Mouse (Mus musculus) E14TG2a.4 (cell line): ENCODE data around the gene Dirc2.

Experiments used
- CTCF ChIP-seq: conservative IDR thresholded peaks from 2 replicates; pipeline ENCODE4 v1.5.1; 2014; ENCODE audit warnings: low read length
- NANOG ChIP-seq: IDR thresholded peaks from 2 replicates; pipeline ENCODE4 v1.6.1; 2014; ENCODE audit warnings: borderline replicate concordance, low read length, mixed read lengths
- POU5F1 ChIP-seq: IDR thresholded peaks from 2 replicates; pipeline ENCODE4 v1.6.1; 2014; ENCODE audit warnings: low read length, borderline replicate concordance

DNA sequence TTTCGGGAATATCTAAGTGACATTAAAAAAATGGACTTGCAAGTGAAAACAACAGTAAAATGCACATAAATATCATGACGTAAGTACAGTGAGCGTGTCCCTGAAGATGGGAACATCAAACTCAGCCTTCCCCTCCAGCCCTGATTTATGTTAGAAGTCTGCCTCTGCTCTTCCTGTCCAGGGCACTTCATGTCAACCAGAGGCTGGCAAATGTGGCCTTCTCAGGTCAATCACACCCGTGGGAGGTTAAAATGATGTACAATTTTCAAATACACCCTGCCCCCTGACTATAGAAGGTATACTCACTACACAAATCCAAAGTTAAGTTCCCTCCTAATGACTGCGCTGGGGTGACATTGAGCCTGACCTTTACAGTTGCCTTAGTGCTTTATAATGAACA, 53.4 kb downstream of the Dirc2 start:
- TF ChIP-seq CTCF: no peak
- no peak for TF ChIP-seq POU5F1
- no peak for TF ChIP-seq NANOG
